Mouse (Mus musculus) stomach, postnatal 0 days (tissue): ENCODE results near the gene Slc28a3. TPM values are rescaled to one million over a fixed set of nuclear protein-coding genes. Genes with fewer than 3 reads are reported as not detected.

Source experiments
- ATAC-seq: fragments of 200-750 bp; cut with Nextera tagmentation; 2 replicates; pipeline ENCODE4 v1.8.0; 2017; ENCODE audit not compliant: low FRiP score, low TSS enrichment
- DNase-seq: peaks from one replicate; pipeline ENCODE4 v3.0.0-alpha.2; 2016; ENCODE audit warnings: low spot score
- H3K27ac ChIP-seq: fragments of 300-500 bp; sonication (generic); replicated peaks from 2 replicates; pipeline ENCODE4 v1.5.1; 2014; ENCODE audit warnings: mild to moderate bottlenecking, control low read depth
- H3K27me3 ChIP-seq: fragments of 300-500 bp; sonication (generic); 2 replicates; pipeline ENCODE4 v1.6.1; 2014; ENCODE audit warnings: low read length; ENCODE audit not compliant: control insufficient read depth, insufficient read depth
- H3K36me3 ChIP-seq: fragments of 300-500 bp; sonication (generic); 2 replicates; pipeline ENCODE4 v1.6.1; 2014; ENCODE audit warnings: low read length, mixed read lengths; ENCODE audit not compliant: control insufficient read depth, insufficient read depth
- H3K4me1 ChIP-seq: fragments of 300-500 bp; sonication (generic); replicated peaks from 2 replicates; pipeline ENCODE4 v1.6.1; 2014; ENCODE audit warnings: antibody characterized with exemption; ENCODE audit not compliant: control insufficient read depth, insufficient read depth
- H3K4me2 ChIP-seq: fragments of 300-500 bp; sonication (generic); replicated peaks from 2 replicates; pipeline ENCODE4 v1.6.1; 2014; ENCODE audit warnings: low read depth, mild to moderate bottlenecking, control low read depth, moderate library complexity
- H3K4me3 ChIP-seq: fragments of 300-500 bp; sonication (generic); 2 replicates; pipeline ENCODE4 v1.5.1; 2014; ENCODE audit warnings: low read depth, low read length, control low read depth
- H3K9ac ChIP-seq: fragments of 300-500 bp; sonication (generic); 2 replicates; pipeline ENCODE4 v1.6.1; 2014; ENCODE audit warnings: mild to moderate bottlenecking, low read length, control low read depth, mixed read lengths
- H3K9me3 ChIP-seq: fragments of 300-500 bp; sonication (generic); 2 replicates; pipeline ENCODE4 v1.6.1; 2016; ENCODE audit warnings: low read length; ENCODE audit not compliant: control insufficient read depth
- CTCF ChIP-seq: IDR thresholded peaks from 2 replicates; pipeline ENCODE4 v1.5.1; 2016; ENCODE audit warnings: antibody characterized with exemption, low read depth, mild to moderate bottlenecking, moderate library complexity
- EP300 ChIP-seq: optimal IDR thresholded peaks from 2 replicates; pipeline ENCODE3; 2016; ENCODE audit warnings: antibody characterized with exemption
- WGBS: fragments of 180-500 bp; shearing (Covaris S2); extraction: QIAGEN DNeasy Blood & Tissue Kit; methylation state at CpG from one replicate; pipeline ENCODE4 v1.1.7; 2014; 5-methylcytosine and 5-hydroxymethylcytosine counted together
- polyA plus RNA-seq: library from polyadenylated mRNA; unstranded; fragments of >200 nt; fragmentation: Nextera tagmentation; extraction: Ambion mirVana; gene quantifications from 2 replicates; pipeline ENCODE4 v1.2.1, GENCODE M21; 2015

Gene Slc28a3
- polyA plus RNA-seq, 1 experiment from 2014 or later: 6.9 TPM

- WGBS: 74% methylated on average over 1 of the region's 1 CpGs
- Histone ChIP-seq H3K4me1 (no peaks in the 10 kb centered on the region), H3K36me3 (no peaks in the 10 kb centered on the region), H3K27me3 (no peaks in the 10 kb centered on the region), H3K9me3 (no peaks in the 10 kb centered on the region), H3K9ac (no peak overlapping the region), H3K4me3 (no peak overlapping the region), H3K27ac (no peak overlapping the region), H3K4me2 (no peak overlapping the region)
- TF ChIP-seq CTCF (peak; percentile 55), EP300 (no peak)
- DNase-seq (no peak), ATAC-seq (no peak)
Observed at GRCm38 (mm10) chr13:58556018-58556417, 54.7 kb downstream of the Slc28a3 start.

GRCm38 (mm10) chr13:58555561-58555960, 55.1 kb downstream of the Slc28a3 start:
- DNase-seq (no peak), ATAC-seq (no peak)
- Histone ChIP-seq H3K27me3 (no peaks in the 10 kb centered on the region), H3K4me1 (no peaks in the 10 kb centered on the region), H3K36me3 (no peaks in the 10 kb centered on the region), H3K9me3 (no peaks in the 10 kb centered on the region), H3K4me2 (no peak overlapping the region), H3K4me3 (no peak overlapping the region), H3K9ac (no peak overlapping the region), H3K27ac (no peak overlapping the region)
- WGBS: 75% methylated on average over 5 of the region's 5 CpGs
- TF ChIP-seq CTCF: no peak

- no peak overlapping the region for H3K4me3 ChIP-seq
- H3K9ac ChIP-seq: no peak overlapping the region
- DNase-seq: no peak
- no peaks in the 10 kb centered on the region for H3K9me3 ChIP-seq
- TF ChIP-seq CTCF (no peak), EP300 (no peak)
- H3K27me3 ChIP-seq: no peaks in the 10 kb centered on the region
- WGBS: 61% methylated on average over 4 of the region's 4 CpGs
- no peak for ATAC-seq
- H3K4me1 ChIP-seq: no peaks in the 10 kb centered on the region
- H3K4me2 ChIP-seq: no peak overlapping the region
- no peak overlapping the region for H3K27ac ChIP-seq
- no peaks in the 10 kb centered on the region for H3K36me3 ChIP-seq
Observed at GRCm38 (mm10) chr13:58551924-58552323, 58.8 kb downstream of the Slc28a3 start.

GRCm38 (mm10) chr13:58547570-58547969, 63.1 kb downstream of the Slc28a3 start:
- no peak for DNase-seq

GRCm38 (mm10) chr13:58543688-58544408, 66.8 kb downstream of the Slc28a3 start:
- no peak overlapping the region for H3K4me2 ChIP-seq
- no peak overlapping the region for H3K9ac ChIP-seq
- H3K36me3 ChIP-seq: no peaks in the 10 kb centered on the region
- no peak for TF ChIP-seq CTCF
- no peak; the same call in 1 of the 2 replicates for ATAC-seq
- no peaks in the 10 kb centered on the region for H3K4me1 ChIP-seq
- H3K4me3 ChIP-seq: no peak overlapping the region
- WGBS: 64% methylated on average over 12 of the region's 12 CpGs
- H3K27ac ChIP-seq: no peak overlapping the region
- no peaks in the 10 kb centered on the region for H3K9me3 ChIP-seq
- no peak for DNase-seq
- H3K27me3 ChIP-seq: no peaks in the 10 kb centered on the region

More at GRCm38 (mm10) chr13:58547570-58547969, 63.1 kb downstream of the Slc28a3 start:
- Histone ChIP-seq H3K27ac (no peak overlapping the region), H3K4me1 (no peaks in the 10 kb centered on the region), H3K4me2 (no peak overlapping the region), H3K9me3 (no peaks in the 10 kb centered on the region), H3K27me3 (no peaks in the 10 kb centered on the region), H3K36me3 (no peaks in the 10 kb centered on the region), H3K4me3 (no peak overlapping the region), H3K9ac (no peak overlapping the region)
- 25% methylated on average over 7 of the region's 7 CpGs for WGBS
- TF ChIP-seq EP300: no peak
- TF ChIP-seq CTCF: no peak
- peak; percentile 33; the same call in 1 of the 2 replicates for ATAC-seq

GRCm38 (mm10) chr13:58543066-58543465, 67.6 kb downstream of the Slc28a3 start:
- DNase-seq: peak; percentile 86
- Histone ChIP-seq H3K4me3 (no peak overlapping the region), H3K4me1 (no peaks in the 10 kb centered on the region), H3K9ac (no peak overlapping the region), H3K9me3 (no peaks in the 10 kb centered on the region), H3K36me3 (no peaks in the 10 kb centered on the region), H3K4me2 (no peak overlapping the region), H3K27me3 (no peaks in the 10 kb centered on the region), H3K27ac (no peak overlapping the region)
- TF ChIP-seq CTCF (peak; percentile 96), EP300 (no peak)
- peak; percentile 75 for ATAC-seq
- 46% methylated on average over 7 of the region's 7 CpGs for WGBS
